Mouse (Mus musculus) hindbrain, embryonic 15.5 days (tissue): ENCODE measurements around the gene Robo4. TPM values are rescaled to one million over a fixed set of nuclear protein-coding genes. Genes with fewer than 3 reads are reported as not detected.

ENCODE experiments used
- ATAC-seq: fragments of 200-750 bp; cut with Nextera tagmentation; 2 replicates; pipeline ENCODE4 v1.8.0; 2017; ENCODE audit warnings: low read depth, moderate number of reproducible peaks, moderate TSS enrichment; ENCODE audit not compliant: low FRiP score
- H3K27ac ChIP-seq: fragments of 300-500 bp; sonication (generic); replicated peaks from 2 replicates; pipeline ENCODE4 v1.5.1; 2015; ENCODE audit warnings: mild to moderate bottlenecking, inconsistent platforms
- H3K27me3 ChIP-seq: fragments of 300-500 bp; sonication (generic); 2 replicates; pipeline ENCODE4 v1.6.1; 2015; ENCODE audit warnings: control low read depth, inconsistent platforms
- H3K36me3 ChIP-seq: fragments of 300-500 bp; sonication (generic); 2 replicates; pipeline ENCODE4 v1.6.1; 2015; ENCODE audit warnings: control low read depth, inconsistent platforms
- H3K4me1 ChIP-seq: fragments of 300-500 bp; sonication (generic); replicated peaks from 2 replicates; pipeline ENCODE4 v1.6.1; 2015; ENCODE audit warnings: control low read depth, inconsistent platforms
- H3K4me2 ChIP-seq: fragments of 300-500 bp; sonication (generic); 2 replicates; pipeline ENCODE4 v1.6.1; 2015; ENCODE audit warnings: moderate library complexity, mild to moderate bottlenecking, inconsistent platforms
- H3K4me3 ChIP-seq: fragments of 300-500 bp; sonication (generic); 2 replicates; pipeline ENCODE4 v1.5.1; 2015; ENCODE audit warnings: mild to moderate bottlenecking, inconsistent platforms
- H3K9ac ChIP-seq: fragments of 300-500 bp; sonication (generic); 2 replicates; pipeline ENCODE4 v1.6.1; 2015; ENCODE audit warnings: inconsistent platforms
- H3K9me3 ChIP-seq: fragments of 300-500 bp; sonication (generic); 2 replicates; pipeline ENCODE4 v1.6.1; 2016; ENCODE audit warnings: control low read depth, inconsistent platforms
- WGBS: fragments of 180-500 bp; shearing (Covaris S2); methylation state at CpG from one replicate; pipeline ENCODE4 v1.1.7; 2015; 5-methylcytosine and 5-hydroxymethylcytosine counted together
- polyA plus RNA-seq: library from polyadenylated mRNA; unstranded; fragments of >200 nt; fragmentation: Nextera tagmentation; extraction: Ambion mirVana; gene quantifications from 2 replicates; pipeline ENCODE4 v1.2.1, GENCODE M21; 2015

Robo4 gene
- polyA plus RNA-seq, 1 experiment from 2014 or later = 8.2 TPM

DNA sequence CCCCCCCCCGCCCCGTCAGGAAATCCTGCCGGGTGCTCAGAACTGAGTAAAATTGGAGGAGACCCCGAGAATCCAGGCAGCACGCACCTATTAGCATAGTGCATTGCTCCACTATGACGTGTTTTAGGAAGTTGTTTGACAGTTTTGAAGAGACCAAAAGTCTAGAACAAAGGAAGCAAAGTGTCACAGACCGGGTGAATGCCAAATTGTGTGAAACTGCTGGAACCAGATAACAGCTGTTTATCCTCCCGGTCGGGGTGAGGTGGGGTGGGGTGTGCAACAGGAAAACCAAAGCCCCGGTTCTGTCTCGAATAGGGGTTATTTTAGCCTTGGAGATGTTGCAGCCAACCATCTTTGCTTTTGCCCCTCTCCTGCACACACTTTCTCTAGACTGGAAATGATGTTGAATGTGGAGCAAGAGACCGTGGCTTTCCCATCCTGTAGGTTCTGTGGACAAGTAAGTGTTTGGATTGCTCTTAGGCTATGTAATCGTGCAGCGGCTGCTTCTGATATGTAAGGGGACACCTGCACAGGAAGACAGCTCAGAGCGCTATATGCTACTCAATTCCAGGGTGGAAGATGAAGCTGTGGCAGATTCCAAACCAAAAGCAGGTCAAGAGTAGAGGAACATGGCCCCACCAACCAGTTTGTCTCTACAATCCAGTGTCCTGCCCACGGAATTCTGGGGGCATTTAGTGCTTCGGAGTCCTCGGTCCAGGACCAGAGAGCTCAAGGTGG is 32.3 kb downstream of the Robo4 start:
- Histone ChIP-seq H3K9me3 (no peaks in the 10 kb centered on the region), H3K4me1 (peaks cover 35% of the 10 kb centered on the region), H3K4me2 (peak overlapping the region; percentile 91), H3K27me3 (peaks cover 62% of the 10 kb centered on the region), H3K4me3 (peak overlapping the region; percentile 43; the same call in 1 of the 2 replicates), H3K9ac (no peak overlapping the region), H3K27ac (no peak overlapping the region), H3K36me3 (no peaks in the 10 kb centered on the region)
- 4% methylated on average over 18 of the region's 18 CpGs for WGBS
- ATAC-seq = no peak

DNA sequence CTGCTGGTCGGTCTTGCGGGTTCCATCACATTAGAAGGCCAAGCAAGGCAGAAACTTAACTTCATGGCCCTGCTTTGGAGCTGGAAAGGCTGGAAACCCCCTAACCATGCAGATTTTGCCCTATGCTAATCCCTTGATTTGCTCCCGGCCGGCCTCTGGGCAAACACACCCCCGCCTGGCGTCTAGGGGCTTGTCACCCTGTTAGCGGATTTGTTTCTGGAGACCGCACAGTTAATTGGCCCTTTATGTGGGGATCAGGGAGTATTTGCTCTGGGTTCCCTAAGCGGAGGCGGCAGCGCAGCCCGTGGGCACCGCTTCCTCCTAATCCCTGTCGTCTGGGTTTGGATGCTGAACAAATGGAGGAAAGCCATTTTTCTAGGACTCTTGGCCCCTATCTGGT is 33.2 kb downstream of the Robo4 start:
- H3K36me3 ChIP-seq = no peaks in the 10 kb centered on the region
- H3K9ac ChIP-seq = no peak overlapping the region
- 7% methylated on average over 14 of the region's 14 CpGs for WGBS

GRCm38 (mm10) chr9:37435616-37436015 is 33.9 kb downstream of the Robo4 start:
- Histone ChIP-seq H3K4me1 (peaks cover 34% of the 10 kb centered on the region), H3K27me3 (peaks cover 53% of the 10 kb centered on the region), H3K36me3 (no peaks in the 10 kb centered on the region), H3K27ac (no peak overlapping the region), H3K9me3 (no peaks in the 10 kb centered on the region), H3K4me2 (no peak overlapping the region), H3K4me3 (no peak overlapping the region), H3K9ac (no peak overlapping the region)
- no peak for ATAC-seq
- WGBS = 13% methylated on average over 4 of the region's 4 CpGs

More for the DNA sequence above, 33.2 kb downstream of the Robo4 start:
- no peak overlapping the region for H3K27ac ChIP-seq
- H3K4me3 ChIP-seq = no peak overlapping the region
- peaks cover 35% of the 10 kb centered on the region for H3K4me1 ChIP-seq
- no peak for ATAC-seq
- no peak overlapping the region for H3K4me2 ChIP-seq
- no peaks in the 10 kb centered on the region for H3K9me3 ChIP-seq
- H3K27me3 ChIP-seq = peaks cover 58% of the 10 kb centered on the region

DNA sequence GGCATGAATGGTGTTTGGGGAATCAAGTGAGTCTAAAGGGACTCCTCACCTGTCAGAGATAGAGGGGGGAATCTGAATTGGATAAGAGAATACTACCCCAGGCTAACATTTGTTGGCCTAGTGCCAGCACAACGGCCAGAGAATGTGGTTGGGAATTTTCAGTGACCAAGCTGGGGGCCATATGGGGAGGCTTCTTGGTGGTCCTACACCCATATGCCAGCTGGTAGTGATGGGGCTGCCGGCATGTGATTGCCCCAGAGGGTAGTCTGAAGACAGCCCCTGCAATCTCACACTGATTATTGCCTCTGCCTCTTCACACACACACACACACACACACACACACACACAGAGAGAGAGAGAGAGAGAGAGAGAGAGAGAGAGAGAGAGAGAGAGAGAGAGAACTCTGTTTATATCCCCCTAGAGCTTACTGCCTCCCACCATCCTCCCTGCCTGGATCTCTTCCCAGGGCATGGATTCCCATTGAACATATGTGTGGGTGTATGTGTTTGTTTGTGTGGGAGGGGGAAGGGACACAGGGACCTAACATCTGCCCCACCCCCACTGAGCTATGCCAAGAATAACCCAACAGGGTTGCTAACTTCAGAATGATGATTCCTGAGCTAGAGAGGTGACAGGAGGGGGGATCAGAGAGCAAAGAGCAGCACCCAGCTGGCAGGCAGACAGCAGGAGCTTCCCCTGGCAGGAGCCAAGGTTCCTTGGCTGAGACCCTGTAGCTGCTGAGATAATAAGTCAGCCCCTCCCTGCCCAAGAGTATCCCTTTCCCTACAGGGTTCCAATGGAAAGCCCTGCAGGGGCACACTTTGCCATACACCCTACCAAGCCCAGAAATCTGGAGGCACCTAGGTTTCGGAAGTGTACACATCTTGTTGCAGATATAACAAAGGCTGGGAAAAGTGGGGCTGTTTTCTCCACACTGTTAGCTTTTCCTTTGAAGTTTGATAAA is 36.4 kb downstream of the Robo4 start:
- no peaks in the 10 kb centered on the region for H3K9me3 ChIP-seq
- H3K4me2 ChIP-seq = no peak overlapping the region
- no peak overlapping the region for H3K4me3 ChIP-seq
- ATAC-seq = 0 out of 2 replicates have a peak, but pooled peaks have one; percentile 51
- H3K27ac ChIP-seq = no peak overlapping the region
- no peak overlapping the region for H3K9ac ChIP-seq
- peaks cover 16% of the 10 kb centered on the region for H3K4me1 ChIP-seq
- H3K36me3 ChIP-seq = no peaks in the 10 kb centered on the region
- WGBS = 25% methylated on average over 3 of the region's 3 CpGs
- peaks cover 31% of the 10 kb centered on the region for H3K27me3 ChIP-seq

GRCm38 (mm10) chr9:37452401-37452800 is 50.7 kb downstream of the Robo4 start:
- Histone ChIP-seq H3K9me3 (no peaks in the 10 kb centered on the region), H3K4me3 (no peak overlapping the region), H3K4me1 (peaks cover 34% of the 10 kb centered on the region), H3K27me3 (peaks cover 8% of the 10 kb centered on the region; the same call in 1 of the 2 replicates), H3K36me3 (no peaks in the 10 kb centered on the region), H3K27ac (no peak overlapping the region), H3K4me2 (no peak overlapping the region), H3K9ac (no peak overlapping the region)
- 1% methylated on average over 5 of the region's 5 CpGs for WGBS
- no peak for ATAC-seq

GRCm38 (mm10) chr9:37453328-37453727 is 51.6 kb downstream of the Robo4 start:
- H3K4me2 ChIP-seq = no peak overlapping the region
- 32% methylated on average over 4 of the region's 4 CpGs for WGBS
- H3K9ac ChIP-seq = no peak overlapping the region
- no peak for ATAC-seq
- H3K36me3 ChIP-seq = no peaks in the 10 kb centered on the region
- H3K4me3 ChIP-seq = no peak overlapping the region
- H3K27ac ChIP-seq = no peak overlapping the region
- H3K4me1 ChIP-seq = peaks cover 37% of the 10 kb centered on the region
- peaks cover 10% of the 10 kb centered on the region; the same call in 1 of the 2 replicates for H3K27me3 ChIP-seq
- no peaks in the 10 kb centered on the region for H3K9me3 ChIP-seq

GRCm38 (mm10) chr9:37454011-37454492 is 52.4 kb downstream of the Robo4 start:
- Histone ChIP-seq H3K36me3 (no peaks in the 10 kb centered on the region), H3K4me1 (peaks cover 44% of the 10 kb centered on the region), H3K27me3 (peaks cover 11% of the 10 kb centered on the region; the same call in 1 of the 2 replicates), H3K9me3 (no peaks in the 10 kb centered on the region), H3K27ac (0 out of 2 replicates have a peak overlapping the region, but pooled peaks have one; percentile 9), H3K9ac (no peak overlapping the region), H3K4me3 (no peak overlapping the region), H3K4me2 (no peak overlapping the region)
- peak; percentile 27; the same call in 1 of the 2 replicates for ATAC-seq
- 12% methylated on average over 6 of the region's 6 CpGs for WGBS

- peaks cover 53% of the 10 kb centered on the region for H3K4me1 ChIP-seq
- H3K27ac ChIP-seq = 0 out of 2 replicates have a peak overlapping the region, but pooled peaks have one; percentile 9
- ATAC-seq = no peak
These were observed 53.3 kb downstream of the Robo4 start for GRCm38 (mm10) chr9:37454991-37455390.

GRCm38 (mm10) chr9:37455868-37456267 is 54.2 kb downstream of the Robo4 start:
- H3K9me3 ChIP-seq = no peaks in the 10 kb centered on the region
- peak overlapping the region; percentile 32; the same call in 1 of the 2 replicates for H3K4me3 ChIP-seq
- no peak for ATAC-seq
- WGBS = 3% methylated on average over 8 of the region's 8 CpGs
- H3K4me2 ChIP-seq = peak overlapping the region; percentile 60
- no peak overlapping the region for H3K27ac ChIP-seq
- peaks cover 9% of the 10 kb centered on the region; the same call in 1 of the 2 replicates for H3K27me3 ChIP-seq
- peaks cover 60% of the 10 kb centered on the region for H3K4me1 ChIP-seq
- no peaks in the 10 kb centered on the region for H3K36me3 ChIP-seq
- H3K9ac ChIP-seq = no peak overlapping the region

More at GRCm38 (mm10) chr9:37454991-37455390, 53.3 kb downstream of the Robo4 start:
- WGBS = 12% methylated on average over 3 of the region's 3 CpGs
- Histone ChIP-seq H3K36me3 (no peaks in the 10 kb centered on the region), H3K4me2 (no peak overlapping the region), H3K27me3 (peaks cover 11% of the 10 kb centered on the region; the same call in 1 of the 2 replicates), H3K4me3 (no peak overlapping the region), H3K9me3 (no peaks in the 10 kb centered on the region), H3K9ac (no peak overlapping the region)

GRCm38 (mm10) chr9:37456481-37456910 is 54.8 kb downstream of the Robo4 start:
- Histone ChIP-seq H3K4me2 (peak overlapping the region; percentile 60), H3K27me3 (peaks cover 9% of the 10 kb centered on the region; the same call in 1 of the 2 replicates), H3K9me3 (no peaks in the 10 kb centered on the region), H3K27ac (peak overlapping the region; percentile 23), H3K4me3 (peak overlapping the region; percentile 32), H3K4me1 (peaks cover 64% of the 10 kb centered on the region), H3K9ac (peak overlapping the region; percentile 33), H3K36me3 (no peaks in the 10 kb centered on the region)
- ATAC-seq = peak; percentile 84
- WGBS = 1% methylated on average over 19 of the region's 20 CpGs

- Histone ChIP-seq H3K4me3 (no peak overlapping the region), H3K27ac (peak overlapping the region; percentile 23; the same call in 1 of the 2 replicates), H3K4me1 (peaks cover 64% of the 10 kb centered on the region), H3K4me2 (peak overlapping the region; percentile 60), H3K36me3 (no peaks in the 10 kb centered on the region), H3K9ac (no peak overlapping the region), H3K9me3 (no peaks in the 10 kb centered on the region), H3K27me3 (peaks cover 9% of the 10 kb centered on the region; the same call in 1 of the 2 replicates)
- WGBS = 53% methylated on average over 1 of the region's 1 CpGs
- no peak for ATAC-seq
These were observed 55.5 kb downstream of the Robo4 start for GRCm38 (mm10) chr9:37457151-37457550.
